Mouse (Mus musculus): ENCODE results near the gene Arfgap2.
"Not testable (repeated sequence)": the region's sequence is repeated elsewhere in the genome, so short reads cannot be mapped to it uniquely, and the experiment has no call there.

Gene Arfgap2

DNA sequence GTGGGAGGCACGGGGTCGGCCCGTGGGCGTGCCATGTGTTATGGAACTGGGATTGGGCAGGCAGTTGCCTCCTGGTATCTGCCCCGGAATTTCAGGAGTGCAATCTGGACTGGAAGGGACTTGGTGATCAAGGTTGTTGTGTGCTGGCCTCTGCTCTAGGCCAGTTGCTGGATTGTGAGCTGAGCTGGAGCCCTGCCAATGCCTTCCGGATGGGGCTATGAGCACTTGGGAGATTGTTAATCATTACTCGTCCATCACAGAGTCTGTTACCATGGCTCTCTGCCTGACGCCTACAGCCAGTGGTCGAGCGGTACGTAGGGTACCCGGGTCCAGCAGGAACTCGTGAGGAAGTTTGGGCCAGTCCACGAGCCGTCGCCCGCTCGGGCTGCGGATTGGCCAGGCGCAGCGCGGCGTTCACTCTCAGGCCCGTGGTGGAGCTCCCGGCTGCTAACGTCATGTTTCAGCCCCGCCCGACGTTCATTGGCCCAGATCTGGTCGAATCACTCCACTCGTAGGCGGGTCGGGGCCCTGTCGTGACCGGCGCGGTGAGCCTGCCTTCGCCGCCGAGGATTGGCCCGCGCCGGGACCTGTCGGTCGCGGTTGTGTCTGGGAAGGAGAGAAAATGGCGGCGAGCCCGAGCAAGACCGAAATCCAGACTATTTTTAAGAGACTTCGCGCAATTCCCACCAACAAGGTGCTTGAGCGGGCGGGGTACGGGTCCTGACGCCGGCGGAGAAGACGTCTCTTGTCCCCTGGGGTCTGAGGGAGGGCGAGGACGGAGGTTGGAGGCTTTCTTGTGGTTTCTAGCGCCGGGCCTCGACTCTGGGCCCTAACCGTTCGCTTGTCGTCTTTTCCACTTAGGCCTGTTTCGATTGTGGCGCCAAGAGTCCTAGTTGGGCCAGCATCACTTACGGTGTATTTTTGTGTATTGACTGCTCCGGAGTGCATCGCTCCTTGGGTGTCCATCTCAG is at the start of gene Arfgap2:
Arfgap2 (plus strand) TSS at position 264 of the 971 bp plus-strand sequence.
- DNase-seq = peak; percentile 99

DNA sequence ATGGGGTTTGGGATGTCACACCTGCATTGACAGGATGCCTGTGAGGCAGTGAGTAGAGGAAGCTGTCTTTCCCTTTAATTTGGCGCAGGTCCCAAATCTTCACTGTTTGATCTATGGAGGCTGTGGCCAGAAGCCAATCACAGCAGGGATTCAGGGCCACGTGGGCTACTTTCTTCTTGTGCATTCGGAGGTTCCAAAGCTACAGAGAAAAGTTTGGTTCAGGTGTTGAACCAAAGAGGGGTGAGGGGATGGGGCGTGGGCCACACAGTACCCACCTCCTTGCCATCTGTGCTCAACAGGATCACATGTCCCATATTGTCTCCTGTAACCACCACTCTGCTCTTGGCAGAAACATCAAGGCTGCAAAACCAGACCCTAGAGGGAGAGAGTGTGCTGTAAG is 47.7 kb upstream of the Arfgap2 start:
- no peak for DNase-seq

- no peak for DNase-seq
Measured at GRCm38 (mm10) chr2:91220501-91220900, 44.3 kb upstream of the Arfgap2 start.

GRCm38 (mm10) chr2:91223614-91224013 is 41.2 kb upstream of the Arfgap2 start:
- DNase-seq = no peak

DNA sequence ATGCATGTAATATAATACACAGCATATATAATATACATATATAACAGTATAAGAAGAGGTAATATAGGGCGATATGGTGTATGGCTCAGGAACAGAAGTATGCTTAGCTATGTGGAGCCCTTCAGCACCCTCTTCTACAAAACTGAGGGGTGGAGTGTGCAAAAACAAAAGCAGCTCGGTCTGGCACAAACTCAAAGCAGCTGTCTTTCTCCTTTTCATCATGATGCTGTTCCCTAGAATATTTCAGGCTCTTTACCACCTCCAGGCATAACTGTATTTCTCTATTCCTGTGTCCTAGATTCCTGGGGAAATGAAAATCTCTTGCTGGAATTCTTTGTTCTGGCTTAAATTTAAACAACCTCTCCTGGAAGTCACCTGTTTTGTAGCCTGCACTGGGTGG is 35.0 kb upstream of the Arfgap2 start:
- peak; percentile 21 for DNase-seq

DNA sequence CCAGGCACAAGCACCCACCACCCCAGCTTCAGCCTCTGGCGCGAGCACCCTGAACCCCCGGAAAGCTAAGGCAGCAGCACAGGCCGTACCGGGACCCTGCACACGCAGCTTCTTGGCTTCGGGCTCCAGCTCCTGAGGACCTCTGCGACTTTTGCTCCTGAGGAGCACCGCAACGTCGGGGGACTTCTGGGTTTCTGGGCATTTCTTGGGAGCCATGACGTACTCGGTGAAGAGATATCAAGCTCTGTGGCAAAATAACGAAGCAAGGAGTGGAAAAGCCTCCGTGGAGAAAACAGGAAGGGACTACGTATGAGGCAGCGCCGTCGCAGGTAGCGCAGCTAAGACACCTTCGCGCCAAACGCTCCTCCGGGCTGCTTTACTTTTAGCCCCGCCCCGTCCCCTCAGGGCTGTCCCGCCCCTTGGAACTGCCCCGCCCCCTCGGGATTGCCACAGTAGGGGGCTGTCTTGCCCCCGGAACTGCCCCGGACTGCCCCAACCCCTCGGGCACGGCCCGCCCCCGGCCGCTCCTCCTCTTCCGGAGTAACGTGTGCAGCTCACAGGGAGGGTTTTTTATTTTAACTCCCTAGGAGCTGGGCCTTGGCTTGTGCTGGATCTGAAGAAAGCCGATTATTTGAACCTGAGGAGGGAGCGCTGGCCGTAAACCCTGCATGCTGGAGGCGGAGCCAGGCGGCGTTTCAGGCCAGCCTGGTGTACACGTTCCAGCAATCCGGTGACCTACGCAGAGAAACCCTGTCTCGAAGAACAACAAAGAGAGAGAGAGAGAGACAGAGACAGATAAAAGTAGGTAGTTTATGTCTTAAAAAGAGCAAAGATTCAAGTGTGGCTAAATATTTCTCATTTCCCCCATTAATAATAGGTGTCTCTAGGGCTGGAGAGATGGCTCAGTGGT is 27.9 kb upstream of the Arfgap2 start, which contains the start of gene Ddb2:
Ddb2 (minus strand) TSS at position 382 of the 910 bp plus-strand sequence.
- peak; percentile 93 for DNase-seq

DNA sequence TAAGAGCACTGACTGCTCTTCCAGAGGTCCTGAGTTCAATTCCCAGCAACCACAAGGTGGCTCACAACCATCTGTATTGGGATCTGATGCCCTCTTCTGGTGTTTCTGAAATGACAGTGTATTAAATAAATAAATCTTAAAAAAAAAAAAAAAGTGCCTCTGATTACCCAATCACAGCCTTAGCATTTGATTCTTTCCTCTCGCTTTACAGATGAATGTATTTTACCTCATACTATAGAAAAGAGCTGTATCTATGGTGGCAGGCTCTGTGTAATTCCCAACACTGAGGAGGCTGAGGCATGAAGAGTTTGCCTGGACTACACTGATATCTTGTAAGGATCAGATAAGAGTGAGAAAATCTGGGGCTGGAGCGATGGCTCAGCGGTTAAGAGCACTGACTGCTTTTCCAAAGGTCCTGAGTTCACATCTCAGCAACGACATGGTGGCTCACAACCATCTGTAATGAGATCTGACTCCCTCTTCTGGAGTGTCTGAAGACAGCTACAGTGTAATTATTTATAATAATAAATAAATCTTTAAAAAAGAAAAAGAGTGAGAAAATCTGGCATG is 27.2 kb upstream of the Arfgap2 start:
- DNase-seq = not testable (repeated sequence)

DNA sequence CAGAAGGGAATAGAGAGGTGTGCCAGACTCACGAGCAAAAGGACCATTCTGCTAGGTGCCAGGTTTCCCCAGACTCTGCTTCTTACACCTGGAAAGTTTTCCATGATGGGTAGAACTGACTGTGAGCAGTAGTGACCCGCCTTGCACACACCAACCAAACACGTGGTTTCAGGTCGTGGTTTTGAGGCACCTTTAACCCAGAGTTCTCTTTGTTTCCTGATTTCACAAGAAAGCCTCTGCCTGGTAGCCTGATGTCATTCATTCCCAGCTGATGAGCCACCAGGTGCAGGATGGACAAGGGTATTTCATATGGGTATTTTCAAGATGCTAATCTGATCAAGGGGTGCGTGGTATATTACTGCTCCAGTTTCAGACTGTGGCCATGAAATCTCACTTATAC is 22.2 kb upstream of the Arfgap2 start:
- DNase-seq = no peak

GRCm38 (mm10) chr2:91243416-91243815 is 21.4 kb upstream of the Arfgap2 start:
- DNase-seq = peak; percentile 92

DNA sequence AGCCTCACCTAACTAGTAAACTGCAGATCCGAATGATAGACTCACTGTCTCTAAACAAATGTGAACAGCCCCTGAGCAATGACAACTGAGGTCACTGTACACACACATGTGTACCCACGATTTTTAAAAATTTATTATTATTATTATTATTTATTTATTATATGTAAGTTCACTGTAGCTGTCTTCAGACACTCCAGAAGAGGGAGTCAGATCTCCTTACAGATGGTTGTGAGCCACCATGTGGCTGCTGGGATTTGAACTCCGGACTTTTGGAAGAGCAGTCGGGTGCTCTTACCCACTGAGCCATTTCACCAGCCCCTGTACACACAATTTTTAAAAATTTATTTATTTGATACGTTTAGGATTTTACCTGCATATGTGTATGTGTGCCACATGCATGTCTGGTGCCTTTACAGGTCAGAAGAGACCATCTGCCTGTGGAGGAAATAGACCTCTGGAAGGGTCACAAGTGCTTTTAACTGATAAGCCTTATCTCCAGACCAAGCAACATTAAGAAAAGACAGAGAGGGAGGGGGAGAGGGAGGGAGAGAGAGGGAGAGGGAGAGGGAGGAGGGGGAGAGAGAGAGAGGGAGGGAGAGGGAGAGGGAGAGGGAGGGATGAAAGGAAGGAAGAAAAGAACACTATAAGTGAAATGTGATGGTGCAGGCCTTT is 20.1 kb upstream of the Arfgap2 start:
- no peak for DNase-seq

GRCm38 (mm10) chr2:91248366-91248765 is 16.4 kb upstream of the Arfgap2 start:
- DNase-seq = no peak

DNA sequence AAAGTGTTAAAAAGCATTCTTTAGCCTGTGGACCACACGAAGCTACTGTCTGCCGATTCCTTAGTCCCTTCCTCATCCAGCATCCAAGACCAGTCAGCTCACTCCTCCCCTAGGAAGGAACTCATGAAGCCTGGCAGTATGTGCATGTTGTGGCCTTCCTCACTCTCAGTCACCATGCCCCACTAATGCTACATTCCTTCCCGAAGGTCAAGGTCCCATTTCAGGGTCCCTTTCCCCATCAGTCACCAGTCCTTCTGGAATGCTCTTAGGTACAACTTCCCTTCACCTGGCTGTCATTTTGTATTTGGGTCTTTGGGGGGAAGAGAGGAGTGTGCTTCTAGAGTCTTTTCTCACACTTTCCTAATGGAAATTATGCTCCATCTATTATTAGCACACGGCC is 12.8 kb upstream of the Arfgap2 start:
- no peak for DNase-seq

GRCm38 (mm10) chr2:91252512-91252911 is 12.3 kb upstream of the Arfgap2 start:
- no peak for DNase-seq

- DNase-seq = no peak
Measured at GRCm38 (mm10) chr2:91254725-91255380, 9.9 kb upstream of the Arfgap2 start.

GRCm38 (mm10) chr2:91255661-91256150 is 9.1 kb upstream of the Arfgap2 start, which contains the start of gene Pacsin3:
TSS of gene Pacsin3 (plus strand) at chr2:91255954.
- no peak for DNase-seq

DNA sequence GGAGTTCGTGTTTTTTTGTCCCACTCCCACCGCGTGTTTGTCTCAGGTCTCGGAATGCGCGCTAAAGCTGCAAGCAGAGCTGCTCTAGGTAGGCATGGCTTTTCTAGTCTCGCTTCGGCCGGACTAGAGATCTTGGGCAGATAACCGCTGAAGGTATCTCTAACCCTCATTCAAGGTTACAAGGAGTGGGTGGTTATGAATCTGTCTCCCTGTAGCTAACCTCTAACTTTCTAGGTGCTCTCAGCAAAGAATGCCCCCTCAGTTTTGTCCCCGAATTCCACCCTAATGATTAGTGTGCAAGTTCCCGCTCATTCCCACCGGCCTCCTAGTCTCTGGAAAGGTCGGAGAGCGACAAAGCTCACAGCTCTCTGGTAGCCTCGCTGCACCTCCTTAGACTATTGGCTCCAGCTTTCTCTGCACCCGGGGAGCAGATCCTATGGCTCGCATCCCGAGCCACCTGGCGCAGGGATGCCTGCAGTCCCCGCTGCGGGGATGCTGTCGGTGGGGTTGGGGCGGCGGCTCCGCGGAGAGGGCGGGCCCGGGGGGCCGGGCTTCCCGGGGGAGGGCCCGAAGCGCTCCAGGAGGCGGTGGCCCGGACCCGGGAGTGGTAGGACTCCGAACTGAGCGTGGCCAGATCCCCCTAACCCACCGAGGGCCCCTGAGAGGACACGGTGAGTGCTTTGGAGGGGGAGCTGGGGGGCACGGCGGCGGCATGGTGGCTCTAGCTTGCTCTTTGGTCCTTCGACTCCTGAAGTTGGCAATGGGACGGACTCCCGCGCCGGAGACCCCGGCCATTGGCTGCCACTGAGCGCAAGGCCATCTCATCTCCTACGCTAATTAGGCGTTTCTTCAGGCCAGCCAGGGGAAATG is 8.3 kb upstream of the Arfgap2 start:
- DNase-seq = no peak

DNA sequence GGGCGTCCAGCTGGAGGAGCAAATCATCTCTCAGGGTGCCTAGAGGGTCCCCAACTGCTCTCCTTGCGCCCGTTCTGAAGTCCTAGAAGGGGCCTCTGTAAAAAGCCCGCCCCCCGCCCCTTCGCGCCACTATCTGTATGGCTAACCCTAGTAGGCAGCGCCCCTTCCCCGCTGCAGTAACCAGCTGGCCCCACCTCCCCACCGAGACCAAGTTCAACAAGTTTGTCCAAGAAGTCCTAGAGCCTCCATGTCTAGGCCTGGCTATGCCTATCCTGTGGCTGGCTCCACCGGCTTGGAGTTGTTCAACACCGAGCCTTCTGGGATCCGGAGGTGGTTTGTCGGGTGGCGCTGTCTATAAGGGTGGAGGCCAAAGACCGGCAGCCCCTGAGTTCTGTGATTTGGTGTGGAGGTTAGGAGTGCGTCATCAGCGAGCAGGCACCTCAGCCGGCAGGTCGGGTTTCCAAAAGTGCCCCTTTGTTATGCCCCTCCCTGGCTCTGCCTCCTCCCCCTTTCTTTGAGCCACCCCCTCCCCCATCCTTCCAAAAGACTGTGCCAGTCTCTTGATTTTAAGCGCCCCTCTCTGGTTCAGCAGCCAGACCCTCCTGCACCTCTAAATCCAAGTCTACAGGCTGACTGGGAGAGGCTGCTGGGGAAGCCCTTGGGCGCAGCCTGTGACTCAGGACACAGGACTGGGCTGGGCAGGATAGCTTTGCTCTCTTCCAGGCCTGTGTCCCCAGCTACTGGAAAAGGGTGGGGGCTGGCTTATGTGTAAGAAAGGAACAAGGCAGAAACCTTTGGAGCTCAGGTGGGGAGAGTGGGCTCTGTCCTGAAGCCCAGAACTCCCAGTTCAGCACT is 7.4 kb upstream of the Arfgap2 start:
- no peak for DNase-seq

DNA sequence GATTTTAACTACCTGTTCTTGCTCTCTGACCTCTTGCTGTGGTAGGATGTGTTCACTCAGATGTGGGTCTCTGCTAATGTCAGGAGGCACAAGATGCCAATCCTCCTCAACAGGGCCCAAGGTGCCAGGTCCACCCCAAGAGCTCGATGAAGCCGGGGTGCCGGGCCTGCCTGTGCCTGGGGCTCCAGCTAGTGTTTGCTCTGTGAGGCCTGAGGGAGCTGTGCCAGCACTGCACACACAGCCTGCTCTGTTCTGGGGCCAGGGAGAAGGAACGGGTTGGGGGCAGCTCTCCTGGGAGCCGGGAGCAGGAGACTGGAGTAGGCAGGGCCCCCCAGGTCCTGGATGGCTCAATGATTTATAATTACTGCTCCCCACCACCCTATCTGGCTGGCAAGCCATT is 6.7 kb upstream of the Arfgap2 start:
- DNase-seq = peak; percentile 74

GRCm38 (mm10) chr2:91258830-91259229 is 5.9 kb upstream of the Arfgap2 start:
- no peak for DNase-seq

DNA sequence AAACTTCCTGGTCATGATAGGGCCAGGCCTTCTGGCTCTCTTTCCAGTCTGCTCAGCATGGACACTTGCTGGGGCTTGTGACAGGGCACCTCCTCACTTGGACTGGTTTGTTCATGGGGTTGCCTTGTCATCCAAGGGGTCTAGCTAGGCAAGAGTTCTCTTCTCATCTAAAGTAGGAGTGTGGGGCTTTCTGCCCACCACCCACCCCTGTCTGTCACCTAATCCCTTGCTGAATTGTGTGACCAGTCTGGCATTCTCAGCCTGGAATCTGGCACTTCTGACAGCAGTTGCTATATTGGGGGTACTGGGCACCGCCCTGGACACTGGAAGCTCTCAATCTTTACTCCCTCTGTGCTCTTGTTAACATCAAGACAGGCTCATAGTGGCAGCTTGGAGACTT is 5.3 kb upstream of the Arfgap2 start:
- DNase-seq = no peak

All from layer of hippocampus, adult 9-11 months (tissue).